Mouse (Mus musculus) CH12.LX (cell line): Measurements from ENCODE around the gene Gm20388. TPM values are rescaled to one million over a fixed set of nuclear protein-coding genes. Genes with fewer than 3 reads are reported as not detected.

Source experiments
- DNase-seq: peaks from one replicate; pipeline ENCODE4 v3.0.0-alpha.2; 2013; ENCODE audit errors: extremely low read depth
- H3K27ac ChIP-seq: 2 replicates; pipeline ENCODE4 v1.5.1; 2012; ENCODE audit warnings: low read depth, mild to moderate bottlenecking, control low read depth, moderate library complexity; ENCODE audit not compliant: insufficient read depth
- H3K27me3 ChIP-seq: replicated peaks from 2 replicates; pipeline ENCODE3; 2012; ENCODE audit warnings: inconsistent platforms
- H3K36me3 ChIP-seq, 2 experiments: replicated peaks in 1 of 2; 2 replicates each; pipeline versions ENCODE3 to v1.6.1; 2012; ENCODE audit warnings: inconsistent platforms in 1 of 2, low read length in 1 of 2, mild to moderate bottlenecking in 1 of 2, mixed read lengths in 1 of 2, moderate library complexity in 1 of 2; ENCODE audit not compliant: control insufficient read depth in 1 of 2, insufficient read depth in 1 of 2
- H3K4me1 ChIP-seq, 2 experiments: 2 replicates each; pipeline ENCODE4 v1.6.1; 2012; ENCODE audit warnings: inconsistent platforms in 1 of 2, moderate library complexity in 1 of 2; ENCODE audit not compliant: insufficient read depth in 2 of 2, control insufficient read depth in 1 of 2
- H3K4me2 ChIP-seq: 2 replicates; pipeline ENCODE4 v1.6.1; 2012; ENCODE audit warnings: low read depth, mild to moderate bottlenecking, control low read depth; ENCODE audit not compliant: poor library complexity, insufficient read depth, severe bottlenecking
- H3K4me3 ChIP-seq, 3 experiments: fragments of 150-350 bp in 1 of 3; sonication (generic) in 1 of 3; replicated peaks in 1 of 3; 2 replicates each; pipeline versions ENCODE3 to v1.5.1; 2011 to 2012; ENCODE audit warnings: low read depth in 2 of 3, low read length in 2 of 3, mild to moderate bottlenecking in 2 of 3, moderate library complexity in 2 of 3, control low read depth in 1 of 3, improper control_type of control experiment in 1 of 3, inconsistent platforms in 1 of 3, mixed read lengths in 1 of 3; ENCODE audit not compliant: poor library complexity in 1 of 3
- H3K79me2 ChIP-seq: replicated peaks from 2 replicates; pipeline ENCODE4 v1.6.1; 2012; ENCODE audit warnings: mild to moderate bottlenecking, moderate library complexity; ENCODE audit not compliant: control insufficient read depth, poor library complexity, insufficient read depth, severe bottlenecking; ENCODE audit errors: extremely low read depth
- H3K9ac ChIP-seq: 2 replicates; pipeline ENCODE4 v1.6.1; 2012; ENCODE audit warnings: low read depth, mild to moderate bottlenecking, control low read depth, moderate library complexity; ENCODE audit not compliant: insufficient read depth
- H3K9me3 ChIP-seq: replicated peaks from 2 replicates; pipeline ENCODE3; 2012; ENCODE audit warnings: low read length, inconsistent platforms, mixed read lengths
- CHD1 ChIP-seq: IDR thresholded peaks from 2 replicates; pipeline ENCODE4 v1.6.1; 2012; ENCODE audit warnings: low read depth, low read length, improper control_type of control experiment, inconsistent platforms
- CHD2 ChIP-seq: IDR thresholded peaks from 2 replicates; pipeline ENCODE4 v1.6.1; 2011; ENCODE audit warnings: low read length, improper control_type of control experiment
- ELF1 ChIP-seq: IDR thresholded peaks from 2 replicates; pipeline ENCODE4 v1.6.1; 2014; ENCODE audit warnings: low read depth, mild to moderate bottlenecking, inconsistent platforms, low read length, improper control_type of control experiment
- GABPA ChIP-seq: IDR thresholded peaks from 2 replicates; pipeline ENCODE4 v1.6.1; 2012; ENCODE audit warnings: low read depth, low read length, improper control_type of control experiment, inconsistent platforms; ENCODE audit not compliant: insufficient replicate concordance
- IRF4 ChIP-seq: IDR thresholded peaks from 2 replicates; pipeline ENCODE4 v1.6.1; 2014; ENCODE audit warnings: low read depth, mild to moderate bottlenecking, inconsistent platforms, low read length, improper control_type of control experiment
- JUN ChIP-seq: IDR thresholded peaks from 2 replicates; pipeline ENCODE4 v1.6.1; 2011; ENCODE audit warnings: low read depth, mild to moderate bottlenecking, low read length, improper control_type of control experiment, moderate library complexity; ENCODE audit not compliant: insufficient read depth
- KAT2A ChIP-seq: IDR thresholded peaks from 2 replicates; pipeline ENCODE4 v1.6.1; 2012; ENCODE audit warnings: low read length, improper control_type of control experiment, inconsistent platforms; ENCODE audit not compliant: insufficient replicate concordance
- MAX ChIP-seq: IDR thresholded peaks from 2 replicates; pipeline ENCODE4 v1.6.1; 2011; ENCODE audit warnings: low read length, improper control_type of control experiment
- MEF2A ChIP-seq: IDR thresholded peaks from 2 replicates; pipeline ENCODE4 v1.6.1; 2014; ENCODE audit warnings: low read depth, mild to moderate bottlenecking, inconsistent platforms, low read length, improper control_type of control experiment, borderline replicate concordance
- PAX5 ChIP-seq: IDR thresholded peaks from 2 replicates; pipeline ENCODE4 v1.6.1; 2012; ENCODE audit warnings: low read length, inconsistent platforms, mixed read lengths
- POLR2A ChIP-seq: IDR thresholded peaks from 2 replicates; pipeline ENCODE4 v1.6.1; 2011; ENCODE audit warnings: low read depth, mild to moderate bottlenecking, improper control_type of control experiment, low read length
- POLR2AphosphoS2 ChIP-seq: IDR thresholded peaks from 2 replicates; pipeline ENCODE4 v1.6.1; 2011; ENCODE audit warnings: low read depth, low read length, improper control_type of control experiment
- RAD21 ChIP-seq: IDR thresholded peaks from 2 replicates; pipeline ENCODE4 v1.6.1; 2011; ENCODE audit warnings: low read depth, mild to moderate bottlenecking, low read length, improper control_type of control experiment, moderate library complexity
- RCOR1 ChIP-seq: conservative IDR thresholded peaks from 2 replicates; pipeline ENCODE4 v1.6.1; 2012; ENCODE audit warnings: low read depth, mild to moderate bottlenecking, inconsistent platforms, low read length, improper control_type of control experiment
- SIN3A ChIP-seq: IDR thresholded peaks from 2 replicates; pipeline ENCODE4 v1.6.1; 2012; ENCODE audit warnings: low read length, improper control_type of control experiment, inconsistent platforms
- TBP ChIP-seq: conservative IDR thresholded peaks from 2 replicates; pipeline ENCODE4 v1.6.1; 2011; ENCODE audit warnings: low read depth, low read length, improper control_type of control experiment
- UBTF ChIP-seq: IDR thresholded peaks from 2 replicates; pipeline ENCODE4 v1.6.1; 2012; ENCODE audit warnings: low read depth, mild to moderate bottlenecking, inconsistent platforms, low read length, improper control_type of control experiment, moderate library complexity
- USF1 ChIP-seq: IDR thresholded peaks from 2 replicates; pipeline ENCODE4 v1.6.1; 2014; ENCODE audit warnings: low read depth, mild to moderate bottlenecking, inconsistent platforms, low read length, improper control_type of control experiment
- USF2 ChIP-seq: conservative IDR thresholded peaks from 2 replicates; pipeline ENCODE4 v1.6.1; 2011; ENCODE audit warnings: low read depth, low read length, improper control_type of control experiment
- ZKSCAN1 ChIP-seq: IDR thresholded peaks from 2 replicates; pipeline ENCODE4 v1.6.1; 2012; ENCODE audit warnings: low read depth, inconsistent platforms, low read length, improper control_type of control experiment, borderline replicate concordance
- ZMIZ1 ChIP-seq: IDR thresholded peaks from 2 replicates; pipeline ENCODE4 v1.6.1; 2012; ENCODE audit warnings: low read depth, mild to moderate bottlenecking, inconsistent platforms, low read length, improper control_type of control experiment
- ZNF384 ChIP-seq: IDR thresholded peaks from 2 replicates; pipeline ENCODE4 v1.6.1; 2012; ENCODE audit warnings: low read depth, low read length, improper control_type of control experiment, inconsistent platforms
- dilution Hi-C: fragments of 300-500 bp; cut with MboI; formaldehyde crosslinking; loops from 2 replicates; pipeline ENCODE4 v1.14.3; 2020; ENCODE audit warnings: low sequenced_read_pairs; ENCODE audit not compliant: extremely low pct_unique_long_range_greater_than_20kb, extremely low pct_ligation_motif_present
- in situ Hi-C: fragments of 300-500 bp; cut with MboI; formaldehyde crosslinking; loops from 3 replicates; pipeline ENCODE4 v1.14.3; 2019; ENCODE audit warnings: low sequenced_read_pairs, low pct_ligation_motif_present, low pct_unique_long_range_greater_than_20kb, mixed read lengths
- polyA plus RNA-seq: library from polyadenylated mRNA; unstranded; fragments of >175 nt; gene quantifications from 2 replicates; pipeline ENCODE4 v1.2.1, GENCODE M21; 2012; ENCODE audit warnings: low read depth; ENCODE audit not compliant: insufficient read length
- total RNA-seq, 2 experiments: library from RNA; depleted of rRNA; stranded (reverse); fragments of 300-350 nt in 1 of 2; fragments of >200 nt in 1 of 2; gene quantifications; 2 replicates each; pipeline ENCODE4 v1.2.3; 2012 to 2014

The Gm20388 gene
- total and polyA plus RNA-seq, 3 experiments = 14.8 to 26.3 (median 22.2) TPM

DNA sequence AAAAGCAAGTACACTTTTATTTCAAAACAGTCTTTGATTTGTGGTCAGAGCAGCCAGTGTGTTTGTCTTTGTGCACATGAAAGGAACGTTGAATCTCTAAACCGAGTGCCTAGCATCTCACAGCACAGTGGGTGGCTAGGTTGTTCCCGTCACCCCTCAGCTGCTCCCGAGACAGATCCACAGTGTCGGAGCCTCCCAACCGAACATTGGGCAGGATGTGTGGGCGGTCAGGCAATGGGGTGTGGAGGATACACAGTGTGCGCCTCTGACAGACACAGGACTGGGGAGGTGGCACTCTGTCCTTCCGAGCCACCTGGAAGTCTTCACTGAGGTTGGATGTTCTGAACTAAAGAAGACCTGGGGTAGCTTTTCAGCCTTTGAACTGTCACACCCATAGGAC lies 3595.1 kb downstream of the Gm20388 start:
- peaks cover 56 to 98% of the 10 kb centered on the region in 2 experiments for H3K36me3 ChIP-seq
- dilution Hi-C loops = no loop called here
- no peak overlapping the region for H3K9ac ChIP-seq
- no peak for DNase-seq
- no peaks in the 10 kb centered on the region for H3K4me1 ChIP-seq
- TF ChIP-seq ZMIZ1 (no peak), KAT2A (no peak), UBTF (no peak), USF1 (no peak), ELF1 (no peak), GABPA (no peak), POLR2AphosphoS2 (no peak), JUN (no peak), RAD21 (no peak), MEF2A (no peak)
- H3K4me2 ChIP-seq = no peak overlapping the region
- no peak overlapping the region for H3K27ac ChIP-seq
- no peaks in the 10 kb centered on the region for H3K27me3 ChIP-seq
- H3K9me3 ChIP-seq = peaks cover 11% of the 10 kb centered on the region
- H3K4me3 ChIP-seq = no peak overlapping the region
- in situ Hi-C loops = no loop called here
- no peaks in the 10 kb centered on the region for H3K79me2 ChIP-seq

DNA sequence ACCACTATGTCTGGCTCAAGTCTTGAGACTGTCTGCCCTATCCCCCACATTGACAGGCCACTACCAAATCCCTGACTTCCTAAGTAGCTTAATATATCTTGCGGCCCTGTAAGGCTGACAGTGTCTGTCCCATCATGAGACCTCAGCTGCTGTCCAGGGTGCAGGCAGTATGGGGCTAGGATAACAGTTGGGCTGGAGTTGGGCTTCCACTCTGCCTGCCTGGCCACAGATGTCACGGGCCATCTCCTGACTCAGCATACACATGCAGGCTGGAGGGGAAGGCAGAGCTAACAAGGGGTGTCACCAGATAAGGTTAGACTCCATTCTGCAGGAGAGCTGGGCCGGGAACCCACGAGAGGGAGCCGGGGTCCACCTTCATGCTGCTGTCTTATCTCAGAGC lies 3596.5 kb downstream of the Gm20388 start:
- Histone ChIP-seq H3K9ac (no peak overlapping the region), H3K4me3 (no peak overlapping the region), H3K36me3 (peaks cover 44 to 84% of the 10 kb centered on the region in 2 experiments), H3K4me1 (no peaks in the 10 kb centered on the region), H3K4me2 (no peak overlapping the region), H3K9me3 (peaks cover 11% of the 10 kb centered on the region), H3K27me3 (no peaks in the 10 kb centered on the region), H3K79me2 (no peaks in the 10 kb centered on the region), H3K27ac (no peak overlapping the region)
- in situ Hi-C loops = no loop called here
- dilution Hi-C loops = no loop called here
- TF ChIP-seq POLR2AphosphoS2 (no peak), ZKSCAN1 (no peak), RCOR1 (no peak), PAX5 (no peak), POLR2A (no peak), IRF4 (no peak), ZNF384 (no peak), CHD1 (no peak), MAX (no peak), ELF1 (no peak), TBP (no peak), SIN3A (no peak), USF2 (no peak), CHD2 (no peak)
- DNase-seq = no peak
